Mouse (Mus musculus): ENCODE results near the gene Slc22a14. TPM values are rescaled to one million over a fixed set of nuclear protein-coding genes. Genes with fewer than 3 reads are reported as not detected.

Gene Slc22a14
- polyA plus RNA-seq, 1 experiment, result 379 TPM

- peak overlapping the region; percentile 95 for H3K27ac ChIP-seq (ENCODE audit: control insufficient read depth, insufficient read depth, low read depth, low read length)
- no peaks in the 10 kb centered on the region for H3K36me3 ChIP-seq (ENCODE audit: control insufficient read depth, insufficient read depth, low read length)
- TF ChIP-seq CTCF (IDR thresholded peaks at IDR 0.05; ENCODE audit: control insufficient read depth, insufficient read depth, insufficient replicate concordance, low read depth, low read length) (no peak), POLR2A (IDR thresholded peaks at IDR 0.05; ENCODE audit: control insufficient read depth, low read depth, low read length) (no peak)
- peak overlapping the region; percentile 92 for H3K4me3 ChIP-seq (ENCODE audit: control insufficient read depth, low read depth, low read length)
- no peaks in the 10 kb centered on the region for H3K27me3 ChIP-seq (ENCODE audit: control insufficient read depth, insufficient read depth, low read length)
- H3K4me1 ChIP-seq (ENCODE audit: control insufficient read depth, insufficient read depth, low read length), result peaks cover 12% of the 10 kb centered on the region
Measured at GRCm38 (mm10) chr9:119321392-119322229, 43.7 kb downstream of the Slc22a14 start.

- Histone ChIP-seq H3K4me1 (ENCODE audit: control insufficient read depth, insufficient read depth, low read length) (peaks cover 12% of the 10 kb centered on the region), H3K27me3 (ENCODE audit: control insufficient read depth, insufficient read depth, low read length) (no peaks in the 10 kb centered on the region), H3K27ac (ENCODE audit: control insufficient read depth, insufficient read depth, low read depth, low read length) (no peak overlapping the region), H3K36me3 (ENCODE audit: control insufficient read depth, insufficient read depth, low read length) (no peaks in the 10 kb centered on the region), H3K4me3 (ENCODE audit: control insufficient read depth, low read depth, low read length) (no peak overlapping the region)
- TF ChIP-seq POLR2A (IDR thresholded peaks at IDR 0.05; ENCODE audit: control insufficient read depth, low read depth, low read length) (no peak), CTCF (IDR thresholded peaks at IDR 0.05; ENCODE audit: control insufficient read depth, insufficient read depth, insufficient replicate concordance, low read depth, low read length) (no peak)
Measured at GRCm38 (mm10) chr9:119320946-119321345, 44.4 kb downstream of the Slc22a14 start.

- H3K27me3 ChIP-seq (ENCODE audit: control insufficient read depth, insufficient read depth, low read length), result no peaks in the 10 kb centered on the region
- H3K4me1 ChIP-seq (ENCODE audit: control insufficient read depth, insufficient read depth, low read length), result peaks cover 12% of the 10 kb centered on the region
- H3K4me3 ChIP-seq (ENCODE audit: control insufficient read depth, low read depth, low read length), result no peak overlapping the region
- H3K27ac ChIP-seq (ENCODE audit: control insufficient read depth, insufficient read depth, low read depth, low read length), result no peak overlapping the region
- TF ChIP-seq POLR2A (IDR thresholded peaks at IDR 0.05; ENCODE audit: control insufficient read depth, low read depth, low read length), result no peak
- TF ChIP-seq CTCF (IDR thresholded peaks at IDR 0.05; ENCODE audit: control insufficient read depth, insufficient read depth, insufficient replicate concordance, low read depth, low read length), result no peak
- no peaks in the 10 kb centered on the region for H3K36me3 ChIP-seq (ENCODE audit: control insufficient read depth, insufficient read depth, low read length)
Measured at GRCm38 (mm10) chr9:119320446-119320845, 44.9 kb downstream of the Slc22a14 start.

- no peak overlapping the region for H3K4me3 ChIP-seq (ENCODE audit: control insufficient read depth, low read depth, low read length)
- TF ChIP-seq CTCF (IDR thresholded peaks at IDR 0.05; ENCODE audit: control insufficient read depth, insufficient read depth, insufficient replicate concordance, low read depth, low read length) (no peak), POLR2A (IDR thresholded peaks at IDR 0.05; ENCODE audit: control insufficient read depth, low read depth, low read length) (no peak)
- H3K4me1 ChIP-seq (ENCODE audit: control insufficient read depth, insufficient read depth, low read length), result peaks cover 12% of the 10 kb centered on the region
- no peak overlapping the region for H3K27ac ChIP-seq (ENCODE audit: control insufficient read depth, insufficient read depth, low read depth, low read length)
- H3K36me3 ChIP-seq (ENCODE audit: control insufficient read depth, insufficient read depth, low read length), result no peaks in the 10 kb centered on the region
- no peaks in the 10 kb centered on the region for H3K27me3 ChIP-seq (ENCODE audit: control insufficient read depth, insufficient read depth, low read length)
Measured at GRCm38 (mm10) chr9:119318891-119319290, 46.5 kb downstream of the Slc22a14 start.

GRCm38 (mm10) chr9:119313096-119313495, 52.3 kb downstream of the Slc22a14 start:
- no peaks in the 10 kb centered on the region for H3K36me3 ChIP-seq (ENCODE audit: control insufficient read depth, insufficient read depth, low read length)

GRCm38 (mm10) chr9:119309067-119309466, 56.3 kb downstream of the Slc22a14 start:
- Histone ChIP-seq H3K27ac (ENCODE audit: control insufficient read depth, insufficient read depth, low read depth, low read length) (no peak overlapping the region), H3K4me3 (ENCODE audit: control insufficient read depth, low read depth, low read length) (no peak overlapping the region), H3K4me1 (ENCODE audit: control insufficient read depth, insufficient read depth, low read length) (no peaks in the 10 kb centered on the region), H3K27me3 (ENCODE audit: control insufficient read depth, insufficient read depth, low read length) (no peaks in the 10 kb centered on the region), H3K36me3 (ENCODE audit: control insufficient read depth, insufficient read depth, low read length) (no peaks in the 10 kb centered on the region)
- TF ChIP-seq POLR2A (IDR thresholded peaks at IDR 0.05; ENCODE audit: control insufficient read depth, low read depth, low read length), result no peak
- TF ChIP-seq CTCF (IDR thresholded peaks at IDR 0.05; ENCODE audit: control insufficient read depth, insufficient read depth, insufficient replicate concordance, low read depth, low read length), result no peak

More at GRCm38 (mm10) chr9:119313096-119313495, 52.3 kb downstream of the Slc22a14 start:
- H3K27me3 ChIP-seq (ENCODE audit: control insufficient read depth, insufficient read depth, low read length), result no peaks in the 10 kb centered on the region
- H3K4me1 ChIP-seq (ENCODE audit: control insufficient read depth, insufficient read depth, low read length), result no peaks in the 10 kb centered on the region
- TF ChIP-seq POLR2A (IDR thresholded peaks at IDR 0.05; ENCODE audit: control insufficient read depth, low read depth, low read length), result no peak
- TF ChIP-seq CTCF (IDR thresholded peaks at IDR 0.05; ENCODE audit: control insufficient read depth, insufficient read depth, insufficient replicate concordance, low read depth, low read length), result no peak
- H3K27ac ChIP-seq (ENCODE audit: control insufficient read depth, insufficient read depth, low read depth, low read length), result no peak overlapping the region
- H3K4me3 ChIP-seq (ENCODE audit: control insufficient read depth, low read depth, low read length), result no peak overlapping the region

DNA sequence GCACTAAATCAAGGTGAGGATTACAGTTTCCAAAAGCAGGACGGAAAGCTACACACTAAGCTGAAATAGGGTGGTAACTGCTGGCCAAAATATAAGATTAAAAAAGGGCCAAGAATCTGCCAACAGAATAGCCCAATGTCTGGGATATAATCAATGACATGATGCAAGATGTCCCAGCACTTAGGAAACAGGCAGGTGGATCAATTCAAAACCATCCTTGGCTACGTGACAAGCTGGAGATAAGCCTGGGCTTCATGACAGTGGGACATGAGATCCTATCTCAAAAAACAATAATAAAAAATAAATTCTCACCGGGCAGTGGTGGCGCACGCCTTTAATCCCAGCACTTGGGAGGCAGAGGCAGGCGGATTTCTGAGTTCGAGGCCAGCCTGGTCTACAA, 59.5 kb downstream of the Slc22a14 start:
- H3K4me3 ChIP-seq (ENCODE audit: control insufficient read depth, low read depth, low read length), result no peak overlapping the region
- no peak for TF ChIP-seq CTCF (IDR thresholded peaks at IDR 0.05; ENCODE audit: control insufficient read depth, insufficient read depth, insufficient replicate concordance, low read depth, low read length)
- no peak for TF ChIP-seq POLR2A (IDR thresholded peaks at IDR 0.05; ENCODE audit: control insufficient read depth, low read depth, low read length)
- H3K27ac ChIP-seq (ENCODE audit: control insufficient read depth, insufficient read depth, low read depth, low read length), result no peak overlapping the region
- H3K4me1 ChIP-seq (ENCODE audit: control insufficient read depth, insufficient read depth, low read length), result no peaks in the 10 kb centered on the region
- H3K36me3 ChIP-seq (ENCODE audit: control insufficient read depth, insufficient read depth, low read length), result no peaks in the 10 kb centered on the region
- no peaks in the 10 kb centered on the region for H3K27me3 ChIP-seq (ENCODE audit: control insufficient read depth, insufficient read depth, low read length)
